Mouse (Mus musculus) hindbrain, embryonic 10.5 days (tissue): Measurements from ENCODE around the gene Rab4a. TPM values are rescaled to one million over a fixed set of nuclear protein-coding genes. Genes with fewer than 3 reads are reported as not detected.
A peak's percentile ranks its signal among the peaks of the same experiment; 100 is the strongest.

Experiments used
- DNase-seq: peaks from one replicate; pipeline ENCODE4 v3.0.0-alpha.2; 2017; ENCODE audit warnings: low spot score
- H3K27ac ChIP-seq: fragments of 300-500 bp; sonication (generic); 2 replicates; pipeline ENCODE4 v1.5.1; 2016; ENCODE audit warnings: mild to moderate bottlenecking, moderate library complexity
- H3K27me3 ChIP-seq: fragments of 300-500 bp; sonication (generic); 2 replicates; pipeline ENCODE4 v1.6.1; 2016; ENCODE audit warnings: mild to moderate bottlenecking; ENCODE audit not compliant: poor library complexity, insufficient read depth, severe bottlenecking
- H3K36me3 ChIP-seq: fragments of 300-500 bp; sonication (generic); 2 replicates; pipeline ENCODE4 v1.6.1; 2016; ENCODE audit warnings: mild to moderate bottlenecking, moderate library complexity
- H3K4me1 ChIP-seq: fragments of 300-500 bp; sonication (generic); replicated peaks from 2 replicates; pipeline ENCODE4 v1.6.1; 2016; ENCODE audit warnings: mild to moderate bottlenecking
- H3K4me3 ChIP-seq: fragments of 300-500 bp; sonication (generic); 2 replicates; pipeline ENCODE4 v1.5.1; 2016; ENCODE audit warnings: mild to moderate bottlenecking, moderate library complexity
- H3K9me3 ChIP-seq: fragments of 300-500 bp; sonication (generic); 2 replicates; pipeline ENCODE4 v1.6.1; 2016; ENCODE audit warnings: mild to moderate bottlenecking, moderate library complexity
- WGBS: fragments of 180-500 bp; shearing (Covaris S2); methylation state at CpG from one replicate; pipeline ENCODE4 v1.1.7; 2016; 5-methylcytosine and 5-hydroxymethylcytosine counted together
- polyA plus RNA-seq: library from polyadenylated mRNA; unstranded; fragments of >200 nt; fragmentation: Nextera tagmentation; extraction: Ambion mirVana; gene quantifications from 2 replicates; pipeline ENCODE4 v1.2.1, GENCODE M21; 2016

Gene Rab4a
- polyA plus RNA-seq, 1 experiment from 2014 or later: 76.6 TPM

- 0 out of 2 replicates have a peak, but pooled peaks cover 6% of the 10 kb centered on the region for H3K36me3 ChIP-seq
- WGBS: 74% methylated on average over 4 of the region's 4 CpGs
- H3K27me3 ChIP-seq: peaks cover 47% of the 10 kb centered on the region
- no peak for DNase-seq
- H3K4me3 ChIP-seq: peak overlapping the region; percentile 98
- H3K4me1 ChIP-seq: peaks cover 28% of the 10 kb centered on the region
- no peak overlapping the region for H3K27ac ChIP-seq
- H3K9me3 ChIP-seq: no peaks in the 10 kb centered on the region
These were observed 54.6 kb downstream of the Rab4a start for GRCm38 (mm10) chr8:123860386-123860785.

GRCm38 (mm10) chr8:123865786-123866185, 60.0 kb downstream of the Rab4a start:
- no peaks in the 10 kb centered on the region for H3K9me3 ChIP-seq
- WGBS: 79% methylated on average over 7 of the region's 7 CpGs
- no peak for DNase-seq

GRCm38 (mm10) chr8:123866971-123867370, 61.2 kb downstream of the Rab4a start:
- no peaks in the 10 kb centered on the region for H3K9me3 ChIP-seq
- peaks cover 12% of the 10 kb centered on the region for H3K4me1 ChIP-seq
- 47% methylated on average over 5 of the region's 5 CpGs for WGBS
- DNase-seq: no peak
- H3K36me3 ChIP-seq: no peaks in the 10 kb centered on the region
- H3K27me3 ChIP-seq: peaks cover 29% of the 10 kb centered on the region
- H3K4me3 ChIP-seq: no peak overlapping the region
- H3K27ac ChIP-seq: no peak overlapping the region

More at GRCm38 (mm10) chr8:123865786-123866185, 60.0 kb downstream of the Rab4a start:
- Histone ChIP-seq H3K4me1 (peaks cover 12% of the 10 kb centered on the region), H3K4me3 (no peak overlapping the region), H3K27ac (no peak overlapping the region), H3K36me3 (no peaks in the 10 kb centered on the region), H3K27me3 (peaks cover 41% of the 10 kb centered on the region)

GRCm38 (mm10) chr8:123872048-123872447, 66.3 kb downstream of the Rab4a start:
- no peak overlapping the region for H3K4me3 ChIP-seq
- H3K9me3 ChIP-seq: no peaks in the 10 kb centered on the region
- DNase-seq: no peak
- H3K36me3 ChIP-seq: no peaks in the 10 kb centered on the region
- 84% methylated on average over 9 of the region's 9 CpGs for WGBS
- no peak overlapping the region for H3K27ac ChIP-seq
- 0 out of 2 replicates have a peak, but pooled peaks cover 4% of the 10 kb centered on the region for H3K4me1 ChIP-seq
- H3K27me3 ChIP-seq: peaks cover 6% of the 10 kb centered on the region; the same call in 1 of the 2 replicates

GRCm38 (mm10) chr8:123873364-123873763, 67.6 kb downstream of the Rab4a start:
- no peak overlapping the region for H3K4me3 ChIP-seq
- H3K36me3 ChIP-seq: no peaks in the 10 kb centered on the region
- 81% methylated on average over 6 of the region's 6 CpGs for WGBS
- H3K27me3 ChIP-seq: peaks cover 4% of the 10 kb centered on the region; the same call in 1 of the 2 replicates
- H3K9me3 ChIP-seq: no peaks in the 10 kb centered on the region
- peaks cover 5% of the 10 kb centered on the region; the same call in 1 of the 2 replicates for H3K4me1 ChIP-seq
- no peak overlapping the region for H3K27ac ChIP-seq
- DNase-seq: no peak

- Histone ChIP-seq H3K27me3 (peaks cover 4% of the 10 kb centered on the region; the same call in 1 of the 2 replicates), H3K4me1 (peaks cover 7% of the 10 kb centered on the region; the same call in 1 of the 2 replicates), H3K36me3 (no peaks in the 10 kb centered on the region), H3K9me3 (no peaks in the 10 kb centered on the region), H3K4me3 (no peak overlapping the region), H3K27ac (no peak overlapping the region)
- DNase-seq: no peak
- WGBS: 84% methylated on average over 11 of the region's 11 CpGs
These were observed 68.5 kb downstream of the Rab4a start for GRCm38 (mm10) chr8:123874324-123874723.

GRCm38 (mm10) chr8:123877865-123878264, 72.1 kb downstream of the Rab4a start:
- Histone ChIP-seq H3K9me3 (no peaks in the 10 kb centered on the region), H3K4me3 (no peak overlapping the region), H3K36me3 (no peaks in the 10 kb centered on the region), H3K4me1 (peaks cover 11% of the 10 kb centered on the region; the same call in 1 of the 2 replicates), H3K27me3 (peaks cover 4% of the 10 kb centered on the region; the same call in 1 of the 2 replicates), H3K27ac (no peak overlapping the region)
- 80% methylated on average over 2 of the region's 2 CpGs for WGBS
- DNase-seq: no peak

- DNase-seq: no peak
- Histone ChIP-seq H3K36me3 (no peaks in the 10 kb centered on the region), H3K27me3 (peaks cover 20% of the 10 kb centered on the region), H3K4me3 (no peak overlapping the region), H3K9me3 (no peaks in the 10 kb centered on the region), H3K27ac (no peak overlapping the region), H3K4me1 (peaks cover 25% of the 10 kb centered on the region)
- 76% methylated on average over 10 of the region's 10 CpGs for WGBS
These were observed 74.5 kb downstream of the Rab4a start for GRCm38 (mm10) chr8:123880271-123880670.

GRCm38 (mm10) chr8:123880821-123881350, 75.1 kb downstream of the Rab4a start:
- Histone ChIP-seq H3K36me3 (no peaks in the 10 kb centered on the region), H3K9me3 (no peaks in the 10 kb centered on the region), H3K27ac (no peak overlapping the region), H3K4me1 (peaks cover 26% of the 10 kb centered on the region), H3K27me3 (peaks cover 25% of the 10 kb centered on the region), H3K4me3 (no peak overlapping the region)
- 67% methylated on average over 4 of the region's 4 CpGs for WGBS
- DNase-seq: no peak

- 89% methylated on average over 2 of the region's 2 CpGs for WGBS
- Histone ChIP-seq H3K27me3 (peaks cover 34% of the 10 kb centered on the region), H3K4me1 (peaks cover 26% of the 10 kb centered on the region), H3K36me3 (no peaks in the 10 kb centered on the region), H3K27ac (no peak overlapping the region), H3K9me3 (no peaks in the 10 kb centered on the region), H3K4me3 (no peak overlapping the region)
- no peak for DNase-seq
These were observed 76.6 kb downstream of the Rab4a start for GRCm38 (mm10) chr8:123882412-123882811.

GRCm38 (mm10) chr8:123883094-123883493, 77.3 kb downstream of the Rab4a start:
- no peaks in the 10 kb centered on the region for H3K9me3 ChIP-seq
- no peaks in the 10 kb centered on the region for H3K36me3 ChIP-seq
- DNase-seq: no peak
- H3K27ac ChIP-seq: no peak overlapping the region
- peaks cover 23% of the 10 kb centered on the region for H3K4me1 ChIP-seq
- no peak overlapping the region for H3K4me3 ChIP-seq
- 75% methylated on average over 4 of the region's 4 CpGs for WGBS
- H3K27me3 ChIP-seq: peaks cover 34% of the 10 kb centered on the region
